Mouse (Mus musculus): ENCODE measurements at regions not wholly inside any gene's neighbourhood (a gene's known extent, or its start where the extent isn't known, plus 50 kb on each side); places are given as distances from the start of the nearest gene placed in this dataset.

GRCm38 (mm10) chr1:168007456-168007855, 318.4 kb downstream of the Lmx1a start:
- DNase-seq (ENCODE audit: low read depth, low spot score): no peak

DNA sequence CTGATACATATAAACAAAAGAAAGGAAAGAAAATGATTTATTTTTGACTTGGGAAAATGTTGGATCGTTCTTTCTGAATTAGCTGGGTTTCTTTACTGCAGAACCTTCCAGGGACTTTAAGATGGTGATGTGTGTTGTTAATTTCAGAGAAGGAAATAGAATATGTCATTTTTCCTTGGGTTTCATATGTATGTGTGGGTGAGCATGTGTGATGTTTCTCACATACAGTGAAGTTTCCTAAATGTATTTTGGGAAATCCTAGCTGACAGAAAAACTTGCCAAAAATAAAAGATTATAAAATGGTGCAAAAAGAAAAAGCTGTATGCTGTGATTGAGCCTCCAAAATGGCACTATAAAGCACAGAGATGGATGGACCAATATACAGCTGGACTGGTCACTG, 319.2 kb downstream of the Lmx1a start:
- DNase-seq (ENCODE audit: low read depth, low spot score): no peak

DNA sequence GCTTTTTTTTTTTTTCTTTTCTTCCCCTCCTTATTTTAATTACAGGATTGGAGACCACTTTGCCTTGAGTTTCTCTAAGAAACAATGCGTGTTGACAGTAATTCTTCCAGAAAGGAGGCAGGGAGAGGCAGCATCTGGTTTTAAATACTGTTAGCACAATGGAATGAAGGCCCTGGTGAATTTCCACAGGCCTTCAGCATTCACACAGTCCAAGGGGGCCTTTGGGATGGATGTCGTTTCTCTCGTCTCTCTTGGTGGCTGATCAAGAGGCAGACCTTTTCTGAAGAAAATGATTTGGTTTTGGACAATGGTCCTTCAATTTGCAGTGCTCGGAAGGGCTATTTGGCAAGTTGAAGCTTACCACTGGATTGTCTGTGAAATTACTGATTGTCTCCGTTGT, 321.4 kb downstream of the Lmx1a start:
- no peak for DNase-seq (ENCODE audit: low read depth, low spot score)

DNA sequence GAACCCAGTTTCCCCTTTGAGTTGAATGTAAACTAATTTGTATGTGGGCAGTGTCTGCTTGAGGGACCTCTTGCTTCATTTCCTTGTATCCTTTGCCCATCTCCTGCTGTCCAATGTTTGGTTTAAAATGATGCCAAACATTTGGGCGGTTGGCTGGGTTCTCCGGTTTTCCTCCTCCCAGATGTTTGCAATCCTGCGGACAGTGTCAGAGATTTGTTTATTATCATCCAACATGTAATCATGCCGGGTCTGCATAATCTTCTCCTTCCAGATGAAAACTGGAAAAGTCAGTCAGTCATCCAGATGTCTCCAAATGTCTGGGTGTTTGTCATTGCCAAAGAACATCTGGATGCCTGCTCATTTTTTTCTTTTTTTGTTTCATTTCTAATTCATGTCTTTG, 323.0 kb downstream of the Lmx1a start:
- DNase-seq (ENCODE audit: low read depth, low spot score): no peak

DNA sequence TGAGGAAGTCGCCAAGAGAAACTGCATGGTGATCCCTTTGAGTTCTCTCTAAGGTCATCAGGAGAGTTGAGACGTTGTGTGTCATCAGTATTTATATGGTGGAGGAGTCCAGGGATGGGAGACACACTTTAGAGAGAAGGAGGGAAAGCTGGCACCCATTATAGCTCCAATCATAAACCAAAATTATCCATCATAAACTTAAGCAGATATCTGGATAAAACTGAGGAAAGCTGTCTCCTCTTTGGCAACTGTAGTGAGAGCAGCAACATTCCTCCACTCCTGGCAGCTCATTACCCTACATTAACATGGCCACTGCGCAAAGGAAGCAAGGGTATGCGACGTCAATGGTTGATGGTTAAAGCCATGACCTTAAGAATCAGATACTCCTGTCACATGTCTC, 323.6 kb downstream of the Lmx1a start:
- no peak for DNase-seq (ENCODE audit: low read depth, low spot score)

GRCm38 (mm10) chr1:168016375-168016890, 327.4 kb downstream of the Lmx1a start:
- DNase-seq (ENCODE audit: low read depth, low spot score): no peak

DNA sequence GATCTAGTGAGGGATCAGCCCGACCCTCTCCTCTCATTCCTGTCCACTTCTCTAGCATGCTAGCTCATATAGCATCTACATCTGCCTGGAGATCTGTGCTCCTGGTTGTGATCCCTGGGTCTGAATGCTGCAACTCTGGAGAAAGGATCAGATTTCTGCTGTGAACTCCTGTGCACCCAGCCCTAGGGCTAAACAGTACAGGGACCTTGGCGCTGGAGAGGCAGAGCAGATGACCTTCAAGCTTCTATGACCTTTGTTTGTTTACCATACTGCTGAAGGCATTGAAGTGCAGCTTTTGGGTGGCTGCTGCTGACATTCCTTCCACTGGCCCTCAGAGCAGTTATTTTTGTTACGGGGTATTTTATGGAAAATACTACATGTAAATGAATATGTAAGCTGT, 337.4 kb downstream of the Lmx1a start:
- DNase-seq (ENCODE audit: low read depth, low spot score): no peak

DNA sequence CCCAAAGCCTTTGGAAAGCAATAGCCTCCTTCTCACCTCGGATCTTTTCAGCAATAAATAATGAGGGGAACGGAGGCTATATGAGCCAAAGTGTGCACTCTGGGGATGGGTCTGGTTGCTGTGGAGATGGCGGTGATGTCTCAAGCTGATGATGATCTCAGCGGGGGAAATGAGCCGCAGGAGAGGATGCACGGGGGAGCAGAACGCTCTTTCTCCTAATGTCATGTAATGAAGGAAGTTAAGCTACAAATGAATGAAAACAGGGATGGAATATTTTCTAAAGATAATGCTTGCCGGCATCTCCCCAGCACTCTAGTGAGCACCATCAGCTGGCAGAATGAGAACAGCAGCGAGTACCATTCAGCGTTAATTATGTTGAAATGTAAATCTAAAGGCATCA, 355.7 kb downstream of the Lmx1a start:
- DNase-seq (ENCODE audit: low read depth, low spot score): no peak

DNA sequence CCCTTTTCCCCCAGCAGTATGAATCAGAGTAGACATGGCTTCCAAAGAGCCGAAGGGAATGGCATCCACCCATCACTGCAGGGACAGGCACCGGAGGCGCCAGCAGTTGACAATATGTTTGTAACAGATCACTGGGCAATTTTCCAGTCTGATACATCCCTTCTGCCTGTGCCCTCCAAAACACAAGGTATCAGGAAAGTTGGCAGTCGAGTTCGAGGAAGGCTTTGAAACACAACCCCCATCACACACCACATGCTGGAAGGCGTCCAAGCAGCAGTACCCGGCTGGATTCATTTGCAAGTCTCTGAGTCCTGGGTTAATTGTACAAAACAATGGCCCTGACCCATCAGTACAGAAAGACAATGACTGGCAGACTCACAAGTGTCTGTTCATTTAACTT, 357.3 kb downstream of the Lmx1a start:
- DNase-seq (ENCODE audit: low read depth, low spot score): no peak

DNA sequence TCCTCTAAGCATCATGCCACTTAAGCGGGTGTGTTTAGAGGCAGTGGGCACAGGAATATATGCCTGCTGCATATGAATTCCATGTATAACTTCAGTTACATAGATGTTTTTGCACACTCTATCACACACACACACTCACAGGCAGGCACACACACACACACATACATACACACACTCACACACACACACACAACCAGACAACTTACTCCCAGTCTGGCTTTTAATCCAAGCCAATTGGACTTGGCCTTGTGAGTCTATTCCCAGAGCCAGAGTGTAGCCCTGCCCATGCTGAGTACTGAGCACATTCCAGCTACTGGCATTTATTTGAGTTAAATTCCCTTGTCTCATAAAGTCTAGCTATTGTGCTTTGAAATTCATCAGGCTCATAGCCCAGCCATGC, 357.7 kb downstream of the Lmx1a start:
- no peak for DNase-seq (ENCODE audit: low read depth, low spot score)

GRCm38 (mm10) chr1:168049965-168050364, 360.9 kb downstream of the Lmx1a start:
- no peak for DNase-seq (ENCODE audit: low read depth, low spot score)

DNA sequence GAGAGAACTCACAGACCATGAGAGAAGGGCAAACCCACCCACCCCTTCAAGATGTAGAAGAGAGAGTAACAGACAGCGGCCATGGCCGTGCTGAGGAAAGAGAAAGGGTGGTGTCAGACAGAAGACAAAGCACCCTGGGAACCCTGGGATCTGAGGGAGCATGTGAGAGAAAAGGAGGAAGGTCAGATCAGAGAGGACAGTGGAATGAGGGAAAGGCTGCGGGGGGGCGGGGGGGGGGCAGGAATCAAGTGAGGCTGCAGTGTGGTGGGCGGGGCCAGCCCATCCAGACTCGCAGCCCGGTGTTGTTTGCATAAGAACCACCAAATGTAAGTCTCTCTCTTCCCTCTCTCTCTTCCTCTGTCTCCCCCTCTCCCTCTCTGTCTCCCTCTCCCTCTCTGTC, 367.4 kb downstream of the Lmx1a start:
- DNase-seq (ENCODE audit: low read depth, low spot score): no peak

GRCm38 (mm10) chr1:168057479-168057878, 368.4 kb downstream of the Lmx1a start:
- no peak for DNase-seq (ENCODE audit: low read depth, low spot score)

- DNase-seq (ENCODE audit: low read depth, low spot score): no peak
These were observed 369.7 kb downstream of the Lmx1a start for GRCm38 (mm10) chr1:168058769-168059168.

GRCm38 (mm10) chr1:168064065-168064664, 367.9 kb downstream of the Pbx1 start:
- DNase-seq (ENCODE audit: low read depth, low spot score): no peak

GRCm38 (mm10) chr1:168065598-168066041, 366.4 kb downstream of the Pbx1 start:
- no peak for DNase-seq (ENCODE audit: low read depth, low spot score)

- no peak for DNase-seq (ENCODE audit: low read depth, low spot score)
These were observed 365.3 kb downstream of the Pbx1 start for GRCm38 (mm10) chr1:168066810-168067209.

- DNase-seq (ENCODE audit: low read depth, low spot score): no peak
These were observed 363.8 kb downstream of the Pbx1 start for GRCm38 (mm10) chr1:168068003-168068919.

GRCm38 (mm10) chr1:168068920-168069590, 363.0 kb downstream of the Pbx1 start:
- no peak for DNase-seq (ENCODE audit: low read depth, low spot score)

Data from WW6 (cell line).